Mouse (Mus musculus): ENCODE data around the gene Rbmx. TPM values are rescaled to one million over a fixed set of nuclear protein-coding genes. Genes with fewer than 3 reads are reported as not detected.

The Rbmx gene
- polyA plus RNA-seq, 1 experiment: 8.2 TPM

GRCm38 (mm10) chrX:57335313-57335712, 57.5 kb downstream of the Rbmx start:
- 90% methylated on average over 6 of the region's 6 CpGs for WGBS
- Histone ChIP-seq H3K27me3 (ENCODE audit: control insufficient read depth, insufficient read depth, low read length) (no peaks in the 10 kb centered on the region), H3K4me1 (ENCODE audit: control insufficient read depth, insufficient read depth, insufficient read length) (no peaks in the 10 kb centered on the region), H3K4me3 (ENCODE audit: extremely low read depth, insufficient read depth, insufficient read length) (no peak overlapping the region), H3K36me3 (ENCODE audit: control insufficient read depth, insufficient read depth, low read length) (no peaks in the 10 kb centered on the region; the same call in 1 of the 2 replicates), H3K27ac (ENCODE audit: insufficient read depth, low read length) (no peak overlapping the region)
- DNase-seq (ENCODE audit: low read depth in 1 of 2, low spot score in 2 of 2): no peak
- TF ChIP-seq CTCF (IDR thresholded peaks at IDR 0.05; ENCODE audit: extremely low read depth, insufficient read depth, insufficient read length, insufficient replicate concordance): no peak
- no peak for TF ChIP-seq POLR2A (IDR thresholded peaks at IDR 0.05; ENCODE audit: low read depth, low read length)

Other genes with a start within 250 kb of the Rbmx start
- gene Cd40lg, start 180.9 kb downstream of the Rbmx start, polyA plus RNA-seq (2012; rRNA removed): 1.6 and 1.9 TPM in 2 replicates
- 26.3 and 31.8 TPM in 2 replicates for gene Arhgef6, start 54.3 kb downstream of the Rbmx start, polyA plus RNA-seq (2012; rRNA removed)
- gene Gm364, start 16.1 kb upstream of the Rbmx start, polyA plus RNA-seq (2012; rRNA removed): not detected in 2 replicates
- gene Gpr101, start 110.7 kb upstream of the Rbmx start, polyA plus RNA-seq (2012; rRNA removed): not detected in 2 replicates

Data from spleen, adult 2 months (tissue).